Mouse (Mus musculus): ENCODE data around the gene Spata1. TPM values are rescaled to one million over a fixed set of nuclear protein-coding genes. Genes with fewer than 3 reads are reported as not detected.
"Not testable (repeated sequence)": the region's sequence is repeated elsewhere in the genome, so short reads cannot be mapped to it uniquely, and the experiment has no call there.

Spata1 gene
- total RNA-seq, 1 experiment from 2014 or later = 3.4 TPM

GRCm38 (mm10) chr3:146451375-146451774 is 48.2 kb downstream of the Spata1 start:
- DNase-seq = no peak

- DNase-seq = peak; percentile 96
Measured at GRCm38 (mm10) chr3:146450371-146450841, 49.1 kb downstream of the Spata1 start.

GRCm38 (mm10) chr3:146449745-146450250 is 49.8 kb downstream of the Spata1 start, which contains the start of gene Ctbs:
Gene Ctbs (plus strand): TSS chr3:146449795.
- DNase-seq = no peak

DNA sequence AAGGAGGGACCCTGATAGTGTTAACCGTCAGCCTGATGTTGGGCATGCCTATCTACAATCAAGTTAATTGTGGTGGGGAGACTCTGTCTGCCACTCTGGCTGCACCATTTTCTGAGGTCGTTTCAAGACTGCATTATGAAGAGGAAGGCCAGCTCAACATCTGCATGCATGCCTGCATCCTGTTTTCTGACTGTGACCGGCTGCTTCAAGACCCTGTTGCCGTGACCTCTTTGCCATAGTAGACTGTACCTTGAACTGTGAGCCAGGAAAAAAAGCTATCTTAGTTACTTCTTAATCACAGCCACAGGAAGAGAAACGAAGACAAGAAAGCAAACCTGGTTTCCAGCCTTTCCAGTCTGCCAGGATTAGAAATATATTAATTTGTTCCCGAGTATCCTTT is 50.6 kb downstream of the Spata1 start:
- no peak for DNase-seq

DNA sequence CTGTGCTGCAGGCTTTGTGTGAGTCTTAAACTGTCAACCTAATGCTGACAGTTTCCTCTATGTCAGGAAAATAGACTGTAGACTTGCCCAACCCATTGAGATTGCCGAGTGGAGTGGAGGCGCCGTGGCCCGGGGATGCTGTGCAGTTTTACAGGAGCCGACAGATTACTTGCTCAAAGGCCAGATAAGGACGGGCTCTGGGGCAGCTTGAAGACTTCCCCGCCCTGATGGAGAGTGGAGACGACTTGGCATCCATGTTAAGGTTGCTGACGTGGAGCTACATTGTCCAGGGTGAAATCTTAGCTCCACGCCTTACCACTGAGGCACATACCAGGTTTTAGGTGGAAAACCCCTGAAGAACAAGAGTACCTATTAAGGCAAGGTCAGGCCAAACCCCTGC is 51.2 kb downstream of the Spata1 start:
- DNase-seq = no peak

DNA sequence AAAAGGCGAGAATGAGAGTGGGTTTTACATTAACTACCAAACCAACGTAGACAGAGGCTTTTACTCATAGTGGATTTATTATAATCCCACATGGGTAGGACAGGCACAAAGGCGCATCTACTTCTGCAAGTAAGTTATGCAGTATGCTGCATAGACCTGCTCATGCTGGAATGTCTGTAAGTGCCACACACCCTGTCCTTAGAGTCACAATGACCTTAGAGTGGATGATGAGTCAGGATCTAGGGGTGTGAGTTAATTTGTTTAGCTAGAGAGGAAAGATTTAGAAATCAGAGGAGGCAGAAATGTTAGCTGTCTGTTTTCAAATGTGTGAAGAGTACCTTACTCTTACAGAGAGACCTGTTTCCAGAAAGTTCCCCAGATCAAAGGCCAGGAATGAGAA is 52.0 kb downstream of the Spata1 start:
- no peak for DNase-seq

GRCm38 (mm10) chr3:146447156-146447555 is 52.4 kb downstream of the Spata1 start:
- no peak for DNase-seq

GRCm38 (mm10) chr3:146444880-146445279 is 54.7 kb downstream of the Spata1 start:
- no peak for DNase-seq

- DNase-seq = no peak
Measured at GRCm38 (mm10) chr3:146443380-146443779, 56.2 kb downstream of the Spata1 start.

DNA sequence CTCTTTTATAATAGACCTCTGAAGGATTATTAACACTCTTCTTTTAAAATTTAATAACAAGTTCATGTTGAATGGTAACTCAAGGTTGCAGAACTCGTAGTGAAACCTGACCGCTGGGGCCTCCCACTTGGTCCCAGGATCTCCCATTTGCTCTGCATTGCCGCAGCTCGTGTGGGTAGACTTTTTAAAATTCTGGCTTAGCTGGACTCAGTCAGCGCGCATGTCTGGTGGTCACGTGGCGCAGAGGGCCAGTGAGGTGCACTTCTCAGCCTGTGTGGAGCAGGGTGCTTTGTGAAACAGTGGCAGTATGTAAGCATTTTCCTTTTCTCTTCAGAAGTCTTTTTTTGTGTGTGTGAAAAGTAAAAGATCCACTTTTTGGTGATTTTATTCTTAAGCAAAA is 56.6 kb downstream of the Spata1 start:
- no peak for DNase-seq

- DNase-seq = no peak
Measured at GRCm38 (mm10) chr3:146442484-146442883, 57.1 kb downstream of the Spata1 start.

- DNase-seq = no peak
Measured at GRCm38 (mm10) chr3:146440422-146440821, 59.1 kb downstream of the Spata1 start.

GRCm38 (mm10) chr3:146440011-146440410 is 59.5 kb downstream of the Spata1 start:
- no peak for DNase-seq

DNA sequence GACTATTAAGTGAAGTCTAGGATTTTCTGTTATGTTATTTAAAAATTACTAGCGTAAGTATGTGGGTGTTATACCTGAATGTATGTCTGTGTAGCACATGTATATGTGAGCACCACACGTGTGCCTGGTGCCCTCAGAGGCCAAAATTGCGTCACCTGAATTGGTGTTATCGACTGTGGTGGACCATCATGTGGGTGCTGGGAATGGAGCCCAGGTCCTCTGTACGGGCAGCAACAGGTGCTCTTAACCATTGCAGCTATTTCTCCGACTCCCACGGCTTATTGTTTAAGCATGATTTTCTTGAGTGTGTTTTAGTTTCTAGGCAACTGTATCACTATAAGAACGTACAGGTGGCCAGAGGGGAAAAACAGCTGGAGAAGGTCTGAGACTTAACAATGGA is 63.4 kb downstream of the Spata1 start:
- DNase-seq = no peak

- DNase-seq = no peak
Measured at GRCm38 (mm10) chr3:146435533-146435932, 64.0 kb downstream of the Spata1 start.

DNA sequence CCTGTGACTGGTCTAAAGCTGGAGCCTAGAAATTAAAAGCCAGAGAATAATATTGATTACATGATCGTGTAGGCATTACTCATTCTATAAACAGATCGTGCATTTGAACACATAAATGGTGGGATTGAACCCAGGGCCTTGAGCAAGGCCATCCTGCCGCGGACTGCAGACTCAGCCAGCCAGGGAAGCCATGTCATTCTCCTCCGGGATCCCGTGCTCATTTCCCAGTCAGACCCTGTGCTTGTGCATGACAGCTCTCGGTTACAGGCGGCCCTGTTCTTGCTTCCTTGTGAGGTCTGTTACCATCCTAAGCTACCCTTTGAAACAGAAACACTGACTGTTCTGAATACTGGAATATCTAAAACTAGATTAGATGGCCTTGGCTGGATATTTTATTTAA is 64.9 kb downstream of the Spata1 start:
- no peak for DNase-seq

- no peak for DNase-seq
Measured at GRCm38 (mm10) chr3:146433681-146434350, 65.7 kb downstream of the Spata1 start.

- not testable (repeated sequence) for DNase-seq
Measured at GRCm38 (mm10) chr3:146433063-146433462, 66.5 kb downstream of the Spata1 start.

- no peak for DNase-seq
Measured at GRCm38 (mm10) chr3:146426489-146426888, 73.1 kb downstream of the Spata1 start.

GRCm38 (mm10) chr3:146425902-146426301 is 73.7 kb downstream of the Spata1 start:
- no peak for DNase-seq

DNA sequence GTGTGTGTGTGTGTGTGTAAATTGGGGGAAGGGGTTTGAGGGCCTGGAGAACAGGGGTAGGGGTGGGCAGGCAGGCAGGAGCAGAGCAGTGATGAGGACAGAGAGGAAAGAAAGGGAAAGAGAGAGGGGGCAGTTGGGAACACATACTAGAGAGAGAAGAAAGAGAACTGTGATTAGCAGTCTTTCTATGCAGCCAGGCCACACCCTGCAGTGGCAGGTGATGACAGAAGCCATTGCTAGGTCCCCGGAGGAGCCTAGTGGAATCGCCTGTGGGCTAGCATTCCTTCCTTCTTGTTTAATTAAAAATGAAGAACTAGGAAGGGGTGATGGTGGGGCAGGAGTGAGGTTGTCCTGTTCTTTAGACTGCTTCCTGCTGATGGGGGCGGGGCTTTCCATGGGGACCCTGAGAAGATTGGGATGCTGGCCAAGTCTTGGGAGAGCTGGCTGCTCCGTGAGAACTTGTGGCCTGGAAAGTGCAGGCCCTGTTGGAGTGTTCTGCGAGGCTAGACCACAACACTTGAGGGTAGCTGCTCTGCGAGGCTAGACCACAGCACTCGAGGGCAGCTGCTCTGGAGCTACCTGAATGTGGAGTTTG is 75.2 kb downstream of the Spata1 start:
- no peak for DNase-seq

GRCm38 (mm10) chr3:146423710-146424109 is 75.8 kb downstream of the Spata1 start:
- no peak for DNase-seq

- no peak for DNase-seq
Measured at GRCm38 (mm10) chr3:146421787-146422186, 77.8 kb downstream of the Spata1 start.
